Mouse (Mus musculus) bone marrow macrophage, adult 2 months (primary cell): ENCODE results near the gene Emp2. TPM values are rescaled to one million over a fixed set of nuclear protein-coding genes. Genes with fewer than 3 reads are reported as not detected.
"Not testable (repeated sequence)": the region's sequence is repeated elsewhere in the genome, so short reads cannot be mapped to it uniquely, and the experiment has no call there.

Experiments
- H3K27ac ChIP-seq: 2 replicates; pipeline ENCODE4 v1.5.1; 2012; ENCODE audit warnings: low read depth, low read length; ENCODE audit not compliant: insufficient read depth
- H3K4me1 ChIP-seq: 2 replicates; pipeline ENCODE4 v1.6.1; 2012; ENCODE audit warnings: low read length; ENCODE audit not compliant: control insufficient read depth, insufficient read depth
- H3K4me3 ChIP-seq: 2 replicates; pipeline ENCODE4 v1.5.1; 2012; ENCODE audit warnings: mild to moderate bottlenecking, low read length, moderate library complexity; ENCODE audit not compliant: insufficient read depth
- CTCF ChIP-seq: IDR thresholded peaks from 2 replicates; pipeline ENCODE4 v1.5.1; 2012; ENCODE audit warnings: low read depth, mild to moderate bottlenecking, low read length, moderate library complexity
- POLR2A ChIP-seq: IDR thresholded peaks from 2 replicates; pipeline ENCODE4 v1.6.1; 2012; ENCODE audit warnings: mild to moderate bottlenecking, low read depth, low read length, borderline replicate concordance
- polyA plus RNA-seq: library from polyadenylated mRNA; stranded (reverse); fragments of >200 nt; gene quantifications from 2 replicates; pipeline ENCODE4 v1.2.4, GENCODE M21; 2012; ENCODE audit not compliant: missing spikeins, insufficient read depth, insufficient read length

The Emp2 gene
- polyA plus RNA-seq, 1 experiment, result 9.1 TPM

DNA sequence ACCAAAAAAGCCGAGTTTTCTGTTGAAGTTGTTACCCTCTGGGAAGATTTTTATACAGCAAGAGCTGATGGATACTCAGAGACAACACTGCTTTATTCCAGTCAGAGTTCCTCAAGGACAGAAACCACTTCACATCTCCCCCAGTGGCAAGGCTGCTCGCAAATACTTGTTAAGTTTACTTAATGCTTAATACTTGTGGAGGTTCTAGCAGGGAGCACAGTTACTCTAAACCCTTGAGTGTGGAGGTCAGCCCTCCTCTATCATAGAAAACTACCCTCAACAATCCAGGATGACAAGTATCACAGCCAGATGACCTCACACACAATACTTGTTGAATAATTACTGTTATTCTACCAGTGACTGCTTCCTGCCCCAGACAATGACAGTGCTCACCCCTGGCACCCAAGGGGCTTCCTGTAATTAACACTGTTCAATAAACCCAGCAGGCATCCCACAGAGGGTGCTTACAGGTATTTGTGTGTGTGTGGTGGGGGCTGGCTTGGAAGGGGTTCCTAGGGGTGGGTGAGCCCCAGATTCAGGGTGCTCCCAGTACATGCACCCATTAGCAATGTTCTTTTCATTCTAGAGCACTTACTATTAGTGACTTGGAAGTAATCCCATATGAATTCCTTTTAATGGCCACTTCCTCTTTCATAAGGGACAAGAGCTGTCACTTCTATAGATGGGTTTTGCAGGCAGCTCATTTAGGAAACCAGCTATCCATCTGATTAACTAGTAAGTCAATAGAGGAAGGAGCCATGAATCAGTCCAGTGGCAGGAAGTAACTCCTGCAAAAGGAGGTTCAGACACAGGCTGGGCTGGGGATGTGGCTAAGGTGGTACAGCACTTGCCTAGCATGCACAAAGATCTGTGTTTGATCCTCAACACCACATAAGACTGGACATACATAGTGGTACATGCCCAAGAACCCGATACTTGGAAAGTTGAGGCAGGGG, 13.3 kb downstream of the Emp2 start:
- TF ChIP-seq CTCF, result no peak
- no peak for TF ChIP-seq POLR2A
- Histone ChIP-seq H3K27ac (peak overlapping the region; percentile 20; the same call in 1 of the 2 replicates), H3K4me1 (peaks cover 42% of the 10 kb centered on the region), H3K4me3 (no peak overlapping the region)

GRCm38 (mm10) chr16:10299637-10300036, 14.1 kb downstream of the Emp2 start:
- TF ChIP-seq POLR2A (no peak), CTCF (no peak)
- H3K4me3 ChIP-seq, result no peak overlapping the region
- peaks cover 42% of the 10 kb centered on the region for H3K4me1 ChIP-seq
- no peak overlapping the region for H3K27ac ChIP-seq

GRCm38 (mm10) chr16:10297696-10298644, 15.8 kb downstream of the Emp2 start:
- H3K27ac ChIP-seq, result no peak overlapping the region
- TF ChIP-seq CTCF (no peak), POLR2A (no peak)
- H3K4me3 ChIP-seq, result no peak overlapping the region
- H3K4me1 ChIP-seq, result peaks cover 42% of the 10 kb centered on the region

GRCm38 (mm10) chr16:10288115-10288514, 25.7 kb downstream of the Emp2 start:
- TF ChIP-seq POLR2A, result no peak
- TF ChIP-seq CTCF, result no peak
- Histone ChIP-seq H3K4me3 (no peak overlapping the region), H3K4me1 (peaks cover 30% of the 10 kb centered on the region), H3K27ac (no peak overlapping the region)

DNA sequence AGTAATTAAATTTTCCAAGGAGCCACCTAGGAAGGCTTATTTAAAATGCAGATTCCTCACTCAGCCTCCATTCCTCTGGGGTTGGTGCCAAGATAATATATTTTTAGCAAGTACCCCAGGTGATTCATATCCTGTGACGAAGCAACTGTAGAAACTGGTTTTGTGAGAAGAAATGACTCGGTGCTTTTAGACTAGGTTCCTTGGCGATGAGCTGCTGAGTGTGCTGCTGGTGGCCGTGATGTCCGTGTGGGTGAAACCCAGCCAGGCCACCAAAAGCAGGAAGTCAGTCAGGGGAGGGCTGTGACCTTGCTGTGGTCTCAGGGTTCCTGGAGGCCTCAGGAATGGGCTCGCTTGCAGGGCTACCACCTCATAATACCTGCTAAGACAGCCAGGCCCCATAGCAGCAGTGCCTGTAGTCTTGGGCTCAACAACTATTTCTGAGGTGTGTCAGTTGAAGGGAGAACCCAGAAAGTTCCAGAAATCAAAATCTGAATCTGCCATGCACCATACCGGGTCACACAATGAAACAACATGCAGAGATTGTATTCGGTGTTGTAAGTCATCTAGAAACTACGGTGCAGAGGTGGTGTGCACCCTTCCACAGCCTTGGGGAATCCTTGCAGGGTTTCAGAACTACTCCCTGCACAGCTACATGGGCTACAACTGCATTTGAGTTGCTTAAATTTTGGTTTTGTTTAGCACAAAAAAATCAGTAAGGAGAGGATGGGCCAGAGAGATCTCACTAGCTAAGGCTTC, 27.1 kb downstream of the Emp2 start:
- no peak overlapping the region for H3K4me3 ChIP-seq
- TF ChIP-seq CTCF (no peak), POLR2A (no peak)
- peak overlapping the region; percentile 9 for H3K27ac ChIP-seq
- H3K4me1 ChIP-seq, result peaks cover 30% of the 10 kb centered on the region

- Histone ChIP-seq H3K4me1 (peaks cover 23% of the 10 kb centered on the region), H3K27ac (no peak overlapping the region)
- TF ChIP-seq POLR2A (no peak), CTCF (no peak)
These were observed 31.9 kb downstream of the Emp2 start for GRCm38 (mm10) chr16:10281890-10282289.

DNA sequence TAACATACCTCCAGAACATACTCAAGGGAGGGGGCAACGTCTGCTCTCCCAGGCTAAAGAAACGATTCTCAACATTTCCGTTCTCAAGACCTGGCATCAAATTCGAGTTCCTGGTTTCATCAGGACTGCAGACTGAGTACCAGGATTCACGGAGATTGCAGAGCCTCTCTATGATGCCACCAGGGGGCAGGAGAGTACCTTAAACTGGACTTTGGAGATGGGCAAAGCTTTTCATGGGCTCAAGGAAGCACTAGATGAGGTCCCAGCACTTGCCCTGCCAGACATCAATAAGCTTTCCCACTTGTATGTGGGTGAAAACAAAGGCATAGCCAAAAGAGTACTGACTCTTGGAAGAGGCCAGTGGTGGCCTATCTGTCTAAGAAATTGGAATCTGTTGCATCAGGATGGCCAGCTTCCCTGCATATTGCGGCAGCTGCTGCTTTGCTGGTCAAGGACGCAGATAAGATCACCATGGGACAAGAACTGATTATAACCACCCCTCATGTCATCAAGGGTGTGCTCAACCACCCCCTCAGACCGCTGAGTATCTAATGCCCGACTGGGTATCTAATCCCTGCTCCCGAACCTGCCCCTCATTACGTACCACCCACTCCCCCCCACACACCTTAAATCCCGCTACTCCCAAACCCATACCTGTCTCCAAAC, 33.3 kb downstream of the Emp2 start:
- no peak for TF ChIP-seq POLR2A
- TF ChIP-seq CTCF, result peak; percentile 75
- Histone ChIP-seq H3K27ac (no peak overlapping the region), H3K4me1 (peaks cover 9% of the 10 kb centered on the region), H3K4me3 (no peak overlapping the region)

More at GRCm38 (mm10) chr16:10281890-10282289, 31.9 kb downstream of the Emp2 start:
- H3K4me3 ChIP-seq, result no peak overlapping the region

- not testable (repeated sequence) for H3K4me3 ChIP-seq
These were observed 37.0 kb downstream of the Emp2 start for GRCm38 (mm10) chr16:10276778-10277177.

GRCm38 (mm10) chr16:10274465-10274864, 39.3 kb downstream of the Emp2 start:
- TF ChIP-seq POLR2A (no peak), CTCF (no peak)
- H3K4me3 ChIP-seq, result no peak overlapping the region
- H3K27ac ChIP-seq, result no peak overlapping the region
- no peaks in the 10 kb centered on the region for H3K4me1 ChIP-seq

More at GRCm38 (mm10) chr16:10276778-10277177, 37.0 kb downstream of the Emp2 start:
- H3K4me1 ChIP-seq, H3K27ac ChIP-seq: not testable (repeated sequence)
